Mouse (Mus musculus) small intestine, adult 2 months (tissue): Measurements from ENCODE around the gene St3gal5.

Source experiments
- CTCF ChIP-seq: fragments of 200-500 bp; IDR thresholded peaks from 2 replicates; pipeline ENCODE4 v1.5.1; 2012; ENCODE audit warnings: low read depth, mild to moderate bottlenecking, control low read depth, inconsistent platforms, low read length, moderate library complexity, mixed read lengths; ENCODE audit not compliant: insufficient replicate concordance, insufficient read length; ENCODE audit errors: extremely low read depth
- POLR2A ChIP-seq: fragments of 200-500 bp; IDR thresholded peaks from 2 replicates; pipeline ENCODE4 v1.6.1; 2012; ENCODE audit warnings: low read depth, mild to moderate bottlenecking, control low read depth, inconsistent platforms, low read length, moderate library complexity

DNA sequence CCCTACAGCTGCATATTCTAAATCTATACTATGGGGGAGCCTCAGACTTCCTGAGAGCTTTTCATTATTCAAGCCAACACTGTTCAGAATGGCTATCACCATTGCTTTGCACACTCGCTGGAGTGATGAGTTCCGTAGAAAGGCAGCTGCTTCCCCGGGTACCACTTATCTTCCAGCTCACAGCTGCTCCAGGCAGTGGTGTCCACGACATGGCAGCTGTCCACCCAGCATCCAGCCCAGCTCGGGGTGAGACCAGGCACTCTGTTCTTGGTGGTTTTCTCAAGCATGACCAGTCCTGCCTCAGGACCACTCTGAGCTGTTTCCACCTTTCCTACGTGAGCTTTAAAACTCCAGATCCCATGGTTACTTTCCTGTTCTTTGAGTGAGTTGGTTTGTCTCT, 47.5 kb upstream of the St3gal5 start:
- no peak for TF ChIP-seq CTCF
- TF ChIP-seq POLR2A: no peak
